Mouse (Mus musculus): ENCODE results near the gene Maob. TPM values are rescaled to one million over a fixed set of nuclear protein-coding genes. Genes with fewer than 3 reads are reported as not detected.

Gene Maob
- polyA plus RNA-seq, 1 experiment from 2014 or later = 3.4 TPM

- ATAC-seq (ENCODE audit: low FRiP score) (no peak), DNase-seq (ENCODE audit: low spot score, missing footprints) (no peak)
- Histone ChIP-seq H3K9me3 (ENCODE audit: control insufficient read depth, low read length) (no peaks in the 10 kb centered on the region), H3K36me3 (ENCODE audit: control insufficient read depth, insufficient read depth, low read length) (no peaks in the 10 kb centered on the region), H3K4me1 (ENCODE audit: control insufficient read depth, insufficient read depth, low read length) (no peaks in the 10 kb centered on the region), H3K4me2 (no peak overlapping the region), H3K4me3 (ENCODE audit: low read depth, low read length) (no peak overlapping the region), H3K27me3 (ENCODE audit: control insufficient read depth, insufficient read depth, low read length) (no peaks in the 10 kb centered on the region), H3K27ac (ENCODE audit: low read depth, low read length) (no peak overlapping the region), H3K9ac (ENCODE audit: low read length) (no peak overlapping the region)
- 50% methylated on average over 1 of the region's 1 CpGs for WGBS
Observed at GRCm38 (mm10) chrX:16767453-16767852, 49.7 kb downstream of the Maob start.

- ATAC-seq (ENCODE audit: low FRiP score) = no peak
Observed at GRCm38 (mm10) chrX:16766156-16766555, 51.0 kb downstream of the Maob start.

DNA sequence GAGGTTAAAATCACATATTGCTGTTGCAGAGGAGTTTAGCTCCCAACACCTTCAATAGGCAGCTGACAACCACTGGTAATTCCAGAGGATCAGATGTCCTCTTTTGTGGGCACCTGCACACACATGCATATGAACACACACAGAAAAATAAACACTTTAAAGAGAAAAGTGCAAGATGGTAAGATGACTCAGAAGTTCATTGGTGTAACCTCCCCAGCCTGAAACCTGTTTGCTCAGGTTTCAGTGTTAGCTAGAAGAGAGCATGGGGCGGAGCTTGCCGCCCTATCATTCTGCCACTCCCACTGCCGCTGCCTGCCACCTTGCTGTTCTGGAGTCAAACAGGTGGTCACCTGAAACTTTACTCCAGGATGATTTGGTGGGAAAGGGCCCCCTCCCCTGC is 55.7 kb downstream of the Maob start:
- ATAC-seq (ENCODE audit: low FRiP score) = no peak
- no peak for DNase-seq (ENCODE audit: low spot score, missing footprints)
- H3K4me2 ChIP-seq = no peak overlapping the region
- no peak overlapping the region for H3K27ac ChIP-seq (ENCODE audit: low read depth, low read length)
- no peak overlapping the region for H3K9ac ChIP-seq (ENCODE audit: low read length)
- WGBS = 52% methylated on average over 3 of the region's 3 CpGs
- no peak overlapping the region for H3K4me3 ChIP-seq (ENCODE audit: low read depth, low read length)
- H3K9me3 ChIP-seq (ENCODE audit: control insufficient read depth, low read length) = no peaks in the 10 kb centered on the region
- no peaks in the 10 kb centered on the region for H3K27me3 ChIP-seq (ENCODE audit: control insufficient read depth, insufficient read depth, low read length)
- no peaks in the 10 kb centered on the region for H3K4me1 ChIP-seq (ENCODE audit: control insufficient read depth, insufficient read depth, low read length)
- no peaks in the 10 kb centered on the region for H3K36me3 ChIP-seq (ENCODE audit: control insufficient read depth, insufficient read depth, low read length)

More at GRCm38 (mm10) chrX:16766156-16766555, 51.0 kb downstream of the Maob start:
- H3K4me2 ChIP-seq = no peak overlapping the region
- no peak overlapping the region for H3K9ac ChIP-seq (ENCODE audit: low read length)
- H3K27me3 ChIP-seq (ENCODE audit: control insufficient read depth, insufficient read depth, low read length) = no peaks in the 10 kb centered on the region
- no peaks in the 10 kb centered on the region for H3K4me1 ChIP-seq (ENCODE audit: control insufficient read depth, insufficient read depth, low read length)
- no peak for DNase-seq (ENCODE audit: low spot score, missing footprints)
- no peak overlapping the region for H3K27ac ChIP-seq (ENCODE audit: low read depth, low read length)
- H3K9me3 ChIP-seq (ENCODE audit: control insufficient read depth, low read length) = no peaks in the 10 kb centered on the region
- H3K36me3 ChIP-seq (ENCODE audit: control insufficient read depth, insufficient read depth, low read length) = no peaks in the 10 kb centered on the region
- H3K4me3 ChIP-seq (ENCODE audit: low read depth, low read length) = no peak overlapping the region
- WGBS = 54% methylated on average over 4 of the region's 4 CpGs

GRCm38 (mm10) chrX:16754761-16755160 is 62.4 kb downstream of the Maob start:
- no peak overlapping the region for H3K4me3 ChIP-seq (ENCODE audit: low read depth, low read length)
- no peak overlapping the region for H3K4me2 ChIP-seq
- no peak for DNase-seq (ENCODE audit: low spot score, missing footprints)
- H3K27ac ChIP-seq (ENCODE audit: low read depth, low read length) = no peak overlapping the region
- H3K9ac ChIP-seq (ENCODE audit: low read length) = no peak overlapping the region
- no peaks in the 10 kb centered on the region for H3K4me1 ChIP-seq (ENCODE audit: control insufficient read depth, insufficient read depth, low read length)
- H3K36me3 ChIP-seq (ENCODE audit: control insufficient read depth, insufficient read depth, low read length) = no peaks in the 10 kb centered on the region
- ATAC-seq (ENCODE audit: low FRiP score) = no peak
- no peaks in the 10 kb centered on the region for H3K9me3 ChIP-seq (ENCODE audit: control insufficient read depth, low read length)
- H3K27me3 ChIP-seq (ENCODE audit: control insufficient read depth, insufficient read depth, low read length) = no peaks in the 10 kb centered on the region

- H3K27ac ChIP-seq (ENCODE audit: low read depth, low read length) = no peak overlapping the region
- DNase-seq (ENCODE audit: low spot score, missing footprints) (no peak), ATAC-seq (ENCODE audit: low FRiP score) (no peak)
- no peaks in the 10 kb centered on the region for H3K27me3 ChIP-seq (ENCODE audit: control insufficient read depth, insufficient read depth, low read length)
- no peak overlapping the region for H3K4me3 ChIP-seq (ENCODE audit: low read depth, low read length)
- 67% methylated on average over 1 of the region's 1 CpGs for WGBS
- no peak overlapping the region for H3K9ac ChIP-seq (ENCODE audit: low read length)
- H3K4me2 ChIP-seq = no peak overlapping the region
- no peaks in the 10 kb centered on the region for H3K4me1 ChIP-seq (ENCODE audit: control insufficient read depth, insufficient read depth, low read length)
- H3K9me3 ChIP-seq (ENCODE audit: control insufficient read depth, low read length) = no peaks in the 10 kb centered on the region
- no peaks in the 10 kb centered on the region for H3K36me3 ChIP-seq (ENCODE audit: control insufficient read depth, insufficient read depth, low read length)
Observed at GRCm38 (mm10) chrX:16748932-16749331, 68.2 kb downstream of the Maob start.

DNA sequence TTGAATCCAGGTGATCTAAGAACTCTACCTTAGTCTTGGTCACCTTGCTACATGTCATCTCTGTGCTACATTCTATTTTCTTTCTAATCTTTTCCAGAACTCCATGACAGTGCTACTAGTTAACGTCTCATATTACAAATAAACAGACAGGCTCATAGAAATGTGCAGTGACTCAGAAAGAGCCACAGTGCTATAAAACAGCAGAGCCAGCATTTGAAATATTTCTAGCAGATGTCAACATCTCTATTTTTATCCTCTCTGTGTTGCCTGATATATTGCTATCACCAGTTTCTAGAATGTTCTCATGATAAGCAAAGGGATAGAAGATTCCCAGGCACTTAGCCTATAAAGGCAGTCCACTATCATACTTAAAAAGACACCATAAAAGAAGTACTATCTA is 103.1 kb downstream of the Maob start:
- Histone ChIP-seq H3K4me1 (ENCODE audit: control insufficient read depth, insufficient read depth, low read length) (no peaks in the 10 kb centered on the region), H3K27me3 (ENCODE audit: control insufficient read depth, insufficient read depth, low read length) (no peaks in the 10 kb centered on the region), H3K4me3 (ENCODE audit: low read depth, low read length) (no peak overlapping the region), H3K9me3 (ENCODE audit: control insufficient read depth, low read length) (no peaks in the 10 kb centered on the region), H3K4me2 (no peak overlapping the region), H3K27ac (ENCODE audit: low read depth, low read length) (no peak overlapping the region), H3K36me3 (ENCODE audit: control insufficient read depth, insufficient read depth, low read length) (no peaks in the 10 kb centered on the region), H3K9ac (ENCODE audit: low read length) (no peak overlapping the region)
- DNase-seq (ENCODE audit: low spot score, missing footprints) (no peak), ATAC-seq (ENCODE audit: low FRiP score) (no peak)
- 84% methylated on average over 1 of the region's 1 CpGs for WGBS

DNA sequence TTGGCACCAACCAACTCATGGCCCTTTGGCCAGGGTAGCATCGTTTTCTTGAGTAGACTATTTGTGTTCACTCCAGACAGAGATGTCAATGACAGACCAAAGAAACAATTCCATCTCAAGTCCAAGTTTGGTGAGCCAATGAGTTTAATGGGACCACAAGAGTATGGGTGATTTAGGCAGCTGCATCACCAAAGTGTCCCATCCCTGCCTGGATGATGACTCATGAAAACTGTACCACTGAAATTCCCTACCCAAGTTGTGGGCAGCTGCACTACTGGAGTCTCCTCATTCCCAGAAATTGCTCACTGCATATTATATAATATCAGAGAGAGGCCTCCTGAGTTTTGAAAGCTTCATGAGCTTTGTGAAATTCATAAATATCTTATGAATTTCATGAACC is 111.1 kb downstream of the Maob start:
- WGBS = 88% methylated on average over 1 of the region's 1 CpGs
- Histone ChIP-seq H3K9ac (ENCODE audit: low read length) (no peak overlapping the region), H3K27me3 (ENCODE audit: control insufficient read depth, insufficient read depth, low read length) (no peaks in the 10 kb centered on the region), H3K27ac (ENCODE audit: low read depth, low read length) (no peak overlapping the region), H3K4me1 (ENCODE audit: control insufficient read depth, insufficient read depth, low read length) (no peaks in the 10 kb centered on the region), H3K9me3 (ENCODE audit: control insufficient read depth, low read length) (no peaks in the 10 kb centered on the region), H3K4me2 (no peak overlapping the region), H3K4me3 (ENCODE audit: low read depth, low read length) (no peak overlapping the region), H3K36me3 (ENCODE audit: control insufficient read depth, insufficient read depth, low read length) (no peaks in the 10 kb centered on the region)
- DNase-seq (ENCODE audit: low spot score, missing footprints) (no peak), ATAC-seq (ENCODE audit: low FRiP score) (no peak)

Other genes with a start within 250 kb of the Maob start
- 12.4 and 13.3 TPM in 2 replicates for gene Maoa, start 197.7 kb downstream of the Maob start, polyA plus RNA-seq (2014; fragmentation: Nextera tagmentation; extraction: Ambion mirVana)
- gene Ndp, start 94.4 kb upstream of the Maob start, polyA plus RNA-seq (2014; fragmentation: Nextera tagmentation; extraction: Ambion mirVana) = 5.0 and 5.1 TPM in 2 replicates

All from midbrain, embryonic 11.5 days (tissue).